Mouse (Mus musculus) midbrain, embryonic 10.5 days (tissue): Measurements from ENCODE around the gene Daam2. TPM values are rescaled to one million over a fixed set of nuclear protein-coding genes. Genes with fewer than 3 reads are reported as not detected.
A peak's percentile ranks its signal among the peaks of the same experiment; 100 is the strongest.

Experiments used
- DNase-seq: peaks from one replicate; pipeline ENCODE4 v3.0.0-alpha.2; 2017; ENCODE audit warnings: low spot score
- H3K27ac ChIP-seq: fragments of 300-500 bp; sonication (generic); replicated peaks from 2 replicates; pipeline ENCODE4 v1.5.1; 2016; ENCODE audit warnings: mild to moderate bottlenecking
- H3K27me3 ChIP-seq: fragments of 300-500 bp; sonication (generic); 2 replicates; pipeline ENCODE4 v1.6.1; 2016; ENCODE audit warnings: low read depth, mild to moderate bottlenecking; ENCODE audit not compliant: poor library complexity, severe bottlenecking
- H3K36me3 ChIP-seq: fragments of 300-500 bp; sonication (generic); 2 replicates; pipeline ENCODE4 v1.6.1; 2016; ENCODE audit warnings: mild to moderate bottlenecking, moderate library complexity
- H3K4me1 ChIP-seq: fragments of 300-500 bp; sonication (generic); 2 replicates; pipeline ENCODE4 v1.6.1; 2016
- H3K4me3 ChIP-seq: fragments of 300-500 bp; sonication (generic); 2 replicates; pipeline ENCODE4 v1.5.1; 2016; ENCODE audit warnings: mild to moderate bottlenecking, moderate library complexity
- H3K9me3 ChIP-seq: fragments of 300-500 bp; sonication (generic); replicated peaks from 2 replicates; pipeline ENCODE4 v1.6.1; 2016; ENCODE audit warnings: mild to moderate bottlenecking
- WGBS: fragments of 180-500 bp; shearing (Covaris S2); methylation state at CpG from one replicate; pipeline ENCODE4 v1.1.7; 2016; 5-methylcytosine and 5-hydroxymethylcytosine counted together
- polyA plus RNA-seq: library from polyadenylated mRNA; unstranded; fragments of >200 nt; fragmentation: Nextera tagmentation; extraction: Ambion mirVana; gene quantifications from 2 replicates; pipeline ENCODE4 v1.2.1, GENCODE M21; 2016

The Daam2 gene
- 0.94 and 1.2 TPM in 2 replicates for polyA plus RNA-seq

DNA sequence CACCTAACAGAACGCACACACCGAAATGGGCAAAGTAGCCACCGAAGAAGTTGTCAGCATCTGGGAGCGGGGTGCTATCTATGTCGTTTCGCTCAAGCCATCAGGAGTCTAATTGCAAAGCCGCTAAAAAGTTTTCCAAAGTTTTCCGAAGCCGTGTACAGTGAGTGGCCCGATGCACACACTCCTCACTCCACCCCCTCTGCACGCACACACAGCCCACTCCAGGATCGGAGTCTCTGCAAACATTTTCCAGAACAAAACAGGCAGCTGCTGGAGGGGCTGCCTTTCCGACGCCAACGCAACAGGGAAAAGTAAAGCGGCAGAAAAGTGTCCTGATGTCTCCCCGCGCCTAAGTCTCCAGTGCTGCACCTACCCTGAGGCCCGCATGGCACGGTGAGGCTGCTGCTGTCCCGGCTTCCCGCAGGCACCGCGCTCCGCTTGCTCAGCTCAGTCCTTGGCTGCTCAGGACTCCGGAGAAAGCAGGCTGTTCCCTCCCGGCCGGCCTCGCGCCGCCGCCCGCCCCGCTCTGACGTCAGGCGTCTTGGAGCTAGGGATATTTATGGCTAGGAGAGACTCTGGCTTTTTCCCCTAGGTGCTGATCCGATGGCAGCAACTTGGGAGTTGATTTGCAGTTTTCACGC, at the start of gene Daam2:
Gene Daam2 (minus strand): TSS at position 514 of the 641 bp plus-strand sequence.
- Histone ChIP-seq H3K4me1 (peaks cover 26% of the 10 kb centered on the region), H3K4me3 (peak within 1 kb of the TSS; percentile 58), H3K27me3 (peaks cover 40% of the 10 kb centered on the region), H3K9me3 (no peaks in the 10 kb centered on the region), H3K27ac (peak within 1 kb of the TSS; percentile 80), H3K36me3 (no peaks in the 10 kb centered on the region)
- peak; percentile 75 for DNase-seq
- 4% methylated on average over 38 of the region's 38 CpGs for WGBS

DNA sequence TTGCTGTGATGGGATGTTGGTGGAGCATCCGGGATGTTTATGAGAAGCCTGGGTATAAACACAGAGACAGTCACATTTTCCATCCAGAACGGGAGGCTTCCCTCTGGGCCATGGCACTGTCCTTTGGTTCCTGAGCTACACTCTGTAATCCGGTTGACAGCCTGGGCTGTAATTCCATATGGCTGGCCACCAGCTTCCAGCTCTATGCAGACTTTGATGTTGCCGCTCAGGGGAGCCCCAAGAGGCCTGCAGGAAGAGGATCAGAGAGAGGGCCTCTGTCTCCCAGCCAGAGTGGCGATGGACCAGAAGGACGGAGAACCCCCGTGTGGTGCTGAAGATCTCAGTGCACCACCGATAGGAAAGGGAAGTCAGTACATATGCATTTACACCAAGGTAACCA, 46.2 kb upstream of the Daam2 start:
- Histone ChIP-seq H3K27ac (no peak overlapping the region), H3K36me3 (no peaks in the 10 kb centered on the region), H3K27me3 (no peaks in the 10 kb centered on the region), H3K4me1 (peaks cover 22% of the 10 kb centered on the region), H3K9me3 (no peaks in the 10 kb centered on the region), H3K4me3 (no peak overlapping the region)
- 63% methylated on average over 8 of the region's 8 CpGs for WGBS
- DNase-seq, result no peak

GRCm38 (mm10) chr17:49607351-49608027, 43.3 kb upstream of the Daam2 start:
- Histone ChIP-seq H3K36me3 (no peaks in the 10 kb centered on the region), H3K27ac (no peak overlapping the region), H3K4me3 (no peak overlapping the region), H3K27me3 (no peaks in the 10 kb centered on the region), H3K9me3 (no peaks in the 10 kb centered on the region), H3K4me1 (peaks cover 15% of the 10 kb centered on the region)
- WGBS, result 36% methylated on average over 7 of the region's 7 CpGs
- no peak for DNase-seq

- peaks cover 15% of the 10 kb centered on the region for H3K4me1 ChIP-seq
- H3K9me3 ChIP-seq, result no peaks in the 10 kb centered on the region
- H3K4me3 ChIP-seq, result no peak overlapping the region
- no peak overlapping the region for H3K27ac ChIP-seq
- no peaks in the 10 kb centered on the region for H3K36me3 ChIP-seq
- H3K27me3 ChIP-seq, result no peaks in the 10 kb centered on the region
- no peak for DNase-seq
- 75% methylated on average over 4 of the region's 4 CpGs for WGBS
These were observed 41.3 kb upstream of the Daam2 start for GRCm38 (mm10) chr17:49605397-49605796.

GRCm38 (mm10) chr17:49590051-49590450, 25.9 kb upstream of the Daam2 start:
- Histone ChIP-seq H3K27me3 (no peaks in the 10 kb centered on the region), H3K4me1 (no peaks in the 10 kb centered on the region), H3K36me3 (no peaks in the 10 kb centered on the region), H3K27ac (no peak overlapping the region), H3K9me3 (no peaks in the 10 kb centered on the region), H3K4me3 (no peak overlapping the region)
- WGBS, result 65% methylated on average over 8 of the region's 8 CpGs
- no peak for DNase-seq

- no peaks in the 10 kb centered on the region for H3K9me3 ChIP-seq
- no peak overlapping the region for H3K27ac ChIP-seq
- no peak for DNase-seq
- no peaks in the 10 kb centered on the region for H3K4me1 ChIP-seq
- H3K36me3 ChIP-seq, result no peaks in the 10 kb centered on the region
- H3K4me3 ChIP-seq, result no peak overlapping the region
- WGBS, result 77% methylated on average over 11 of the region's 11 CpGs
- no peaks in the 10 kb centered on the region for H3K27me3 ChIP-seq
These were observed 18.3 kb upstream of the Daam2 start for GRCm38 (mm10) chr17:49582471-49582870.

DNA sequence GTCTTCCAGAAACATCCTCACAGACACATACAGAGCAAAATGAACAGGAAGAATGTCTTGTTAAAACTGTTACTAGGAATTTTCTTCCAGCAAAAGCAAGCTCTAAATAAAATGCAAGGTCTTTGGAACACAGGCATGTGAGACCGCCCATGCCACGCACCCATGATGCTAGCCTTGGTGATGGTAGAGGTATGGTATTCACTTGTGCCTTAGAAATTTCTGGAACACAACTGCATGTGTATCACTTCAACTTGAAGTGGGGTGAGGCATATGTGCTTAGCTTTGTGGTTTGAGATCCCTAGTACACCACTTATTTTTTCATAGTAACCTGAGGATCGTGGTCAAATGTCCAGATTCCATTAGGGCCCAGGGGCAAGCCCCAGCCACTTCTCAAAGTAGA, 13.2 kb upstream of the Daam2 start:
- Histone ChIP-seq H3K27me3 (no peaks in the 10 kb centered on the region), H3K36me3 (no peaks in the 10 kb centered on the region), H3K4me1 (no peaks in the 10 kb centered on the region), H3K27ac (no peak overlapping the region), H3K9me3 (no peaks in the 10 kb centered on the region), H3K4me3 (no peak overlapping the region)
- DNase-seq, result no peak
- 94% methylated on average over 3 of the region's 3 CpGs for WGBS

DNA sequence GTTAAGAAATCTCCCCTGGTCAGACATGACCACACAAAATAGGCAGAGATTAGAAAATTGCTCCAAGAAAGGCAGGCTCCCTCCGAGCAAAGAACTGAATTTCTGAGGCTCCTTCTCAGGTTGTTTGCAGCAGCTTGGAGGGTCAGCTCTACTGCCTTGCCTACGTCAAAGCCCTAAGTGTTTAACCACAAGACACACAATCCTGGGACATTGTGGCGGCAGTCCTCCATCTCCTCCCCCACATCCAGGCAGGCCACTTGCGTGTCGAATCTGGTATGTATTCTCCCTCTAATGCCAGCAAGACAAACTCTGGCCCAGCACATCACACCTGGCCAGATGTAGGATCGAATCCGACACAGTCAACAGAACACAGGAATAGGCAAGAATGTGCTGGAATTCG, 4.6 kb upstream of the Daam2 start:
- no peaks in the 10 kb centered on the region for H3K36me3 ChIP-seq
- H3K4me3 ChIP-seq, result no peak overlapping the region
- 84% methylated on average over 8 of the region's 8 CpGs for WGBS
- peaks cover 9% of the 10 kb centered on the region for H3K4me1 ChIP-seq
- H3K27me3 ChIP-seq, result peaks cover 22% of the 10 kb centered on the region
- H3K9me3 ChIP-seq, result no peaks in the 10 kb centered on the region; the same call in 1 of the 2 replicates
- no peak overlapping the region for H3K27ac ChIP-seq
- no peak for DNase-seq

- peak overlapping the region; percentile 58 for H3K4me3 ChIP-seq
- peaks cover 40% of the 10 kb centered on the region for H3K27me3 ChIP-seq
- H3K36me3 ChIP-seq, result no peaks in the 10 kb centered on the region
- H3K4me1 ChIP-seq, result peaks cover 26% of the 10 kb centered on the region
- DNase-seq, result no peak
- 43% methylated on average over 3 of the region's 3 CpGs for WGBS
- H3K9me3 ChIP-seq, result no peaks in the 10 kb centered on the region
- H3K27ac ChIP-seq, result peak overlapping the region; percentile 80
These were observed 346 bp upstream of the Daam2 start for GRCm38 (mm10) chr17:49564489-49564888.

- peak; percentile 21 for DNase-seq
- H3K4me3 ChIP-seq, result peak overlapping the region; percentile 58
- no peaks in the 10 kb centered on the region for H3K9me3 ChIP-seq
- peaks cover 26% of the 10 kb centered on the region for H3K4me1 ChIP-seq
- H3K27me3 ChIP-seq, result peaks cover 40% of the 10 kb centered on the region
- H3K27ac ChIP-seq, result peak overlapping the region; percentile 80; the same call in 1 of the 2 replicates
- WGBS, result 35% methylated on average over 4 of the region's 4 CpGs
- no peaks in the 10 kb centered on the region for H3K36me3 ChIP-seq
These were observed 745 bp downstream of the Daam2 start for GRCm38 (mm10) chr17:49563416-49563780.

- H3K4me3 ChIP-seq, result peak overlapping the region; percentile 58
- no peaks in the 10 kb centered on the region for H3K9me3 ChIP-seq
- H3K36me3 ChIP-seq, result no peaks in the 10 kb centered on the region
- no peak overlapping the region for H3K27ac ChIP-seq
- peaks cover 26% of the 10 kb centered on the region for H3K4me1 ChIP-seq
- whole genome bisulfite sequencing, result 41% methylated on average over 5 of the region's 5 CpGs
- H3K27me3 ChIP-seq, result peaks cover 40% of the 10 kb centered on the region
- no peak for DNase-seq
These were observed 1.3 kb downstream of the Daam2 start for GRCm38 (mm10) chr17:49562701-49563415.

DNA sequence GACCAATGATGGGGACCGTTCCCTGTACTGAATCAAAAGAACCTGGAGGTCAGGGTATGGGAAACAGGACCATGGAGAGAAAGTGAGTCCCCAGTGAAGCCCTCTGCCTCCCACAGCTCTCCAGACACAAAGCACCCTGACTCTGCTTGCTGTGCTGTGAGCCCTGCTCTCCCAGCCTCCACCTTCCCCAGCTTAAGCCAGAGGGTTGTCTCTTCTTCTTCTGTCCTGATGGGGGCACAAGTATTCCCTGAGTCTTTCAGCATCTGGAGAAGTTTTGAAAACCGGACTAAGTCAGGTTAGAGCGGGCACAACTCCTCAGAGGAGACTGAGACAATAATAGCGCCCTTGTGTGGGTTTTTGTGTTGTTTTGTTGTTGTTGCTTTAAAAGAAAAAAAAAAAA, 2.2 kb downstream of the Daam2 start:
- H3K4me3 ChIP-seq, result no peak overlapping the region
- DNase-seq, result no peak
- peaks cover 26% of the 10 kb centered on the region for H3K4me1 ChIP-seq
- peaks cover 40% of the 10 kb centered on the region for H3K27me3 ChIP-seq
- no peaks in the 10 kb centered on the region for H3K9me3 ChIP-seq
- no peaks in the 10 kb centered on the region for H3K36me3 ChIP-seq
- WGBS, result 70% methylated on average over 4 of the region's 4 CpGs
- H3K27ac ChIP-seq, result no peak overlapping the region

GRCm38 (mm10) chr17:49559786-49560289, 4.3 kb downstream of the Daam2 start:
- peaks cover 26% of the 10 kb centered on the region for H3K4me1 ChIP-seq
- H3K27me3 ChIP-seq, result peaks cover 27% of the 10 kb centered on the region
- WGBS, result 58% methylated on average over 5 of the region's 5 CpGs
- no peak overlapping the region for H3K4me3 ChIP-seq
- no peaks in the 10 kb centered on the region for H3K9me3 ChIP-seq
- no peak overlapping the region for H3K27ac ChIP-seq
- no peaks in the 10 kb centered on the region for H3K36me3 ChIP-seq
- no peak for DNase-seq
